Mouse (Mus musculus) heart, postnatal 14 days (tissue): Measurements from ENCODE around the gene Olfr1226. TPM values are rescaled to one million over a fixed set of nuclear protein-coding genes. Genes with fewer than 3 reads are reported as not detected.
"Not testable (repeated sequence)": the region's sequence is repeated elsewhere in the genome, so short reads cannot be mapped to it uniquely, and the experiment has no call there.

Source experiments
- DNase-seq, 2 experiments: peaks; one replicate each; pipeline ENCODE4 v3.0.0; 2021 to 2022
- intact Hi-C: fragments of 180-260 bp; cut with DNase I; formaldehyde crosslinking; loops from one replicate; pipeline ENCODE4 v1.15.1; 2025
- long read RNA-seq, 2 experiments: library from polyadenylated mRNA; stranded (forward); transcript quantifications; one replicate each; pipeline ENCODE4 v2.0.0; 2021
- total RNA-seq, 2 experiments: library from RNA; stranded (reverse); gene quantifications; 2 replicates each; pipeline ENCODE4 v1.2.3; 2021

Gene Olfr1226
- total RNA-seq, result not detected
- long read RNA-seq, experiment 1, result 0 reads
- long read RNA-seq, experiment 2, result 0 reads

- no peak for DNase-seq
- intact Hi-C loops, result no loop called here
Measured at GRCm38 (mm10) chr2:89199948-89200347, at the start of gene Olfr1226. Gene Olfr1226, minus strand, starts transcription at chr2:89200048.

GRCm38 (mm10) chr2:89196325-89196982 lies 3.4 kb downstream of the Olfr1226 start:
- intact Hi-C loops, result no loop called here
- DNase-seq, result no peak

- intact Hi-C loops, result no loop called here
- no peak for DNase-seq
Measured at GRCm38 (mm10) chr2:89174569-89174968, 25.3 kb downstream of the Olfr1226 start, which contains the start of gene Olfr1225. Gene Olfr1225, minus strand, starts transcription at chr2:89174669.

- DNase-seq, intact Hi-C loops: not testable (repeated sequence)
Measured at GRCm38 (mm10) chr2:89164711-89165110, 35.1 kb downstream of the Olfr1226 start.

GRCm38 (mm10) chr2:89163991-89164390 lies 35.9 kb downstream of the Olfr1226 start, which contains the start of gene Olfr1224-ps1:
Gene Olfr1224-ps1, minus strand, starts transcription at chr2:89164091.
- DNase-seq, intact Hi-C loops: not testable (repeated sequence)

GRCm38 (mm10) chr2:89151460-89151859 lies 48.4 kb downstream of the Olfr1226 start, which contains the start of gene Olfr1223:
Gene Olfr1223, minus strand, starts transcription at chr2:89151560.
- no peak for DNase-seq
- intact Hi-C loops, result no loop called here

Other genes starting within 250 kb of the Olfr1226 start
- gene Olfr1212, start 246.1 kb downstream of the Olfr1226 start, total RNA-seq, result not detected
- not detected for gene Gm13762, start 219.8 kb downstream of the Olfr1226 start, total RNA-seq
- gene Olfr1214, start 207.4 kb downstream of the Olfr1226 start, total RNA-seq, result not detected
- gene Olfr1215, start 193.1 kb downstream of the Olfr1226 start, total RNA-seq, result not detected
- gene Olfr1216, start 181.7 kb downstream of the Olfr1226 start, total RNA-seq, result not detected
- not detected for gene Olfr1217, start 168.0 kb downstream of the Olfr1226 start, total RNA-seq
- gene Olfr1218, start 138.9 kb downstream of the Olfr1226 start, total RNA-seq, result not detected
- not detected for gene Olfr1219, start 116.5 kb downstream of the Olfr1226 start, total RNA-seq
- gene Olfr1220, start 93.2 kb downstream of the Olfr1226 start, total RNA-seq, result not detected
- gene Olfr1221, start 82.8 kb downstream of the Olfr1226 start, total RNA-seq, result not detected
- gene Olfr1222, start 67.0 kb downstream of the Olfr1226 start, total RNA-seq, result not detected
- gene Olfr1223, start 48.5 kb downstream of the Olfr1226 start, total RNA-seq, result not detected
- gene Olfr1224-ps1, start 36.0 kb downstream of the Olfr1226 start, total RNA-seq, result not detected
- gene Olfr1225, start 25.4 kb downstream of the Olfr1226 start, total RNA-seq, result not detected
- not detected for gene Olfr1228, start 54.0 kb upstream of the Olfr1226 start, total RNA-seq
- gene Olfr1229, start 88.0 kb upstream of the Olfr1226 start, total RNA-seq, result not detected
- gene Olfr1230, start 97.2 kb upstream of the Olfr1226 start, total RNA-seq, result not detected
- not detected for gene Olfr1231, start 107.0 kb upstream of the Olfr1226 start, total RNA-seq
- gene Olfr1232, start 129.6 kb upstream of the Olfr1226 start, total RNA-seq, result not detected
- not detected for gene Olfr1233, start 142.3 kb upstream of the Olfr1226 start, total RNA-seq
- not detected for gene Olfr1234, start 164.8 kb upstream of the Olfr1226 start, total RNA-seq
- not detected for gene Olfr1238, start 209.6 kb upstream of the Olfr1226 start, total RNA-seq
- not detected for gene Olfr1239, start 220.4 kb upstream of the Olfr1226 start, total RNA-seq
- gene Olfr1240, start 243.0 kb upstream of the Olfr1226 start, total RNA-seq, result not detected